Mouse (Mus musculus) spleen, adult 2 months (tissue): Measurements from ENCODE around the gene Stat5a. TPM values are rescaled to one million over a fixed set of nuclear protein-coding genes. Genes with fewer than 3 reads are reported as not detected.

ENCODE experiments used
- DNase-seq, 2 experiments: peaks; one replicate each; pipeline versions ENCODE4 v3.0.0 to v3.0.0-alpha.2; 2012 to 2021; ENCODE audit warnings: low spot score in 2 of 2, low read depth in 1 of 2
- H3K27ac ChIP-seq: fragments of 200-500 bp; 2 replicates; pipeline ENCODE4 v1.5.1; 2012; ENCODE audit warnings: low read length, inconsistent platforms; ENCODE audit not compliant: insufficient read depth
- H3K27me3 ChIP-seq: fragments of 200-500 bp; 2 replicates; pipeline ENCODE4 v1.6.1; 2012; ENCODE audit warnings: mild to moderate bottlenecking, moderate library complexity, low read length, inconsistent platforms; ENCODE audit not compliant: control insufficient read depth, insufficient read depth
- H3K36me3 ChIP-seq: fragments of 200-500 bp; 2 replicates; pipeline ENCODE4 v1.6.1; 2012; ENCODE audit warnings: mild to moderate bottlenecking, low read length, inconsistent platforms; ENCODE audit not compliant: control insufficient read depth, insufficient read depth
- H3K4me1 ChIP-seq: fragments of 200-500 bp; 2 replicates; pipeline ENCODE4 v1.6.1; 2011; ENCODE audit warnings: inconsistent platforms; ENCODE audit not compliant: control insufficient read depth, insufficient read depth, insufficient read length
- H3K4me3 ChIP-seq: fragments of 200-500 bp; 2 replicates; pipeline ENCODE4 v1.5.1; 2011; ENCODE audit warnings: mild to moderate bottlenecking, inconsistent platforms; ENCODE audit not compliant: insufficient read depth, insufficient read length; ENCODE audit errors: extremely low read depth
- CTCF ChIP-seq: fragments of 200-500 bp; IDR thresholded peaks from 2 replicates; pipeline ENCODE4 v1.5.1; 2011; ENCODE audit warnings: mild to moderate bottlenecking, inconsistent platforms; ENCODE audit not compliant: insufficient read depth, insufficient read length, insufficient replicate concordance; ENCODE audit errors: extremely low read depth
- POLR2A ChIP-seq: fragments of 200-500 bp; IDR thresholded peaks from 2 replicates; pipeline ENCODE4 v1.6.1; 2011; ENCODE audit warnings: low read depth, low read length, inconsistent platforms
- WGBS: fragments of 180-500 bp; shearing (Covaris S2); methylation state at CpG from one replicate; pipeline ENCODE4 v1.1.7; 2018; 5-methylcytosine and 5-hydroxymethylcytosine counted together
- polyA plus RNA-seq: library from polyadenylated mRNA; depleted of rRNA; stranded (reverse); fragments of >200 nt; gene quantifications from 2 replicates; pipeline ENCODE4 v1.2.3, GENCODE M21; 2012

Stat5a gene
- polyA plus RNA-seq, 1 experiment: 24.7 TPM

- 95% methylated on average over 9 of the region's 9 CpGs for WGBS
- Histone ChIP-seq H3K27me3 (no peaks in the 10 kb centered on the region), H3K4me1 (peaks cover 6% of the 10 kb centered on the region; the same call in 1 of the 2 replicates), H3K27ac (no peak overlapping the region), H3K36me3 (peaks cover 1% of the 10 kb centered on the region), H3K4me3 (no peak overlapping the region)
- TF ChIP-seq POLR2A: no peak
- TF ChIP-seq CTCF: no peak
- no peak for DNase-seq
Observed at GRCm38 (mm10) chr11:100836923-100837702, 22.0 kb upstream of the Stat5a start.

GRCm38 (mm10) chr11:100838894-100839293, 20.3 kb upstream of the Stat5a start:
- DNase-seq: no peak
- H3K4me1 ChIP-seq: peaks cover 10% of the 10 kb centered on the region; the same call in 1 of the 2 replicates
- H3K4me3 ChIP-seq: no peak overlapping the region
- H3K36me3 ChIP-seq: peaks cover 3% of the 10 kb centered on the region
- 85% methylated on average over 9 of the region's 9 CpGs for WGBS
- no peak overlapping the region for H3K27ac ChIP-seq
- H3K27me3 ChIP-seq: no peaks in the 10 kb centered on the region
- TF ChIP-seq POLR2A: no peak
- no peak for TF ChIP-seq CTCF

DNA sequence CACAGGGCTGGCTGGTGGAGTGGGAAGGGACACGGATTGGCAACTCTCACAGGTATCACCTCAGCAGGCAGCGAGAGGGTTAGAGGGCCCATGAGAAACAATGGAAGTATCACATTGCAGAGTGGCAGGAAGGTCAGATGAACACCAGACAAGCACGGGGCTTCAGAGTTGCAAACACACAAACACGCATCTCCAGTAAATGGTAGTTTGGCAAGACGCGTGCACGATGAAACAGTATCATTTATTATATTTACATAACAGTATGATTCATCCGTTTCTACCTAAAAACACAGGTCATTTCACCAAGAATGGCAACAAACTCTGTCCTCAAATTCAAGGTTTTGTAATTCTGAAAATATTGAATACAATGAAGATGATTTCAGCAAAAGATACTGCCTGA, 19.6 kb upstream of the Stat5a start:
- no peak overlapping the region for H3K27ac ChIP-seq
- 80% methylated on average over 8 of the region's 8 CpGs for WGBS
- peaks cover 10% of the 10 kb centered on the region; the same call in 1 of the 2 replicates for H3K4me1 ChIP-seq
- H3K4me3 ChIP-seq: no peak overlapping the region
- peaks cover 3% of the 10 kb centered on the region for H3K36me3 ChIP-seq
- H3K27me3 ChIP-seq: no peaks in the 10 kb centered on the region
- no peak for TF ChIP-seq CTCF
- TF ChIP-seq POLR2A: no peak
- DNase-seq: no peak

- Histone ChIP-seq H3K4me3 (no peak overlapping the region), H3K27ac (no peak overlapping the region; the same call in 1 of the 2 replicates), H3K27me3 (no peaks in the 10 kb centered on the region), H3K36me3 (peaks cover 3% of the 10 kb centered on the region), H3K4me1 (peaks cover 10% of the 10 kb centered on the region; the same call in 1 of the 2 replicates)
- TF ChIP-seq POLR2A (no peak), CTCF (no peak)
- 17% methylated on average over 12 of the region's 12 CpGs for WGBS
- no peak for DNase-seq
Observed at GRCm38 (mm10) chr11:100840866-100841265, 18.3 kb upstream of the Stat5a start.

DNA sequence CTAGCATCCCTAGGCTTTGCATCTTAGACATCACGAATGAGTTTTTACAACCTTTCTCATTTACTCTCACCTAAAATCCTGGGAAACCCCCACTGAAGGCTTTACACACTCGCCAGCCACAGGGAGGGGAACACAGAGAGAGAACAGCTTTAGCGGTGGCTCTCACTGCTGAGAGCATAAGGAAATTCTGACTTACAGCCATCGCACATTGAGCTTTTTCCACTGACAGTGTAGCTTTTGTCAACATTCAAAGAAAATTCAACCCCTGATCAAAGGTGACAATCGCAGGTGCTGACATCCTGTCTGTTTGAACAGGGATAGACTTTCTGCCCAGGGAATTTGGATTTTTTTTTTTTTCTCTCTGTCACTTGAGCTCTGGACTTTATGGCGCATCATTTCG, 17.1 kb upstream of the Stat5a start:
- WGBS: 76% methylated on average over 7 of the region's 7 CpGs
- no peak overlapping the region for H3K27ac ChIP-seq
- no peak for DNase-seq

DNA sequence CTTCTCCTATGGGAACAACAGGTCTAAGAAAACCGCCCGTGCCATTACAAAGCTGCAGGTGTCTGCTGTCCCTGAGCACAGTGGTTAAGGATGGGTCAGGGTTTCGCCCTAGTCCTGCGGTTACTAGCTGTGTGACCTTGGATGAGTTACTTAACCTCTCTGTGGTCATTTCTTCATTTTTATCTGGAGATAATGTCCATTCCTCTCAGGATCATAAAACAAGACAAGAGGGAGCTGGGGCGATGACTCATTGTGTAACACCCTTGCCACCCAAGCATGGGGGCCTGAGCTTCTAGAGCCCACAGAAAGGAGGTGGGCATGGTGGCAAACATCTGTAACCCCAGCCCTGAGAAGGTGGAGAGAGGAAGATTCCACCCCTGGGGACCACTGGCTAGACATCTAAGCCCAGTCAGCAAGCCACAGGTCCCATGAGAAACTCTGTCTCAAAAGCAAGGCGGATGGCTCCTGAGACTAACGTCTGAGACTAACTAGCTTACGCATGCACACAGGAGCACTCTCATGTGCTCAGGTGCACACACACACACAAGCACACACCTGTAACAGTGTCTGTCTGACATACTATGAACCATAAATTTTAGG, 16.0 kb upstream of the Stat5a start:
- Histone ChIP-seq H3K27ac (no peak overlapping the region), H3K4me3 (no peak overlapping the region), H3K27me3 (no peaks in the 10 kb centered on the region), H3K4me1 (peaks cover 10% of the 10 kb centered on the region; the same call in 1 of the 2 replicates), H3K36me3 (peaks cover 3% of the 10 kb centered on the region)
- DNase-seq: no peak
- 52% methylated on average over 8 of the region's 8 CpGs for WGBS
- TF ChIP-seq CTCF (no peak), POLR2A (no peak)

More for the DNA sequence above, 17.1 kb upstream of the Stat5a start:
- Histone ChIP-seq H3K36me3 (peaks cover 3% of the 10 kb centered on the region), H3K4me3 (no peak overlapping the region), H3K27me3 (no peaks in the 10 kb centered on the region), H3K4me1 (peaks cover 10% of the 10 kb centered on the region; the same call in 1 of the 2 replicates)
- TF ChIP-seq POLR2A (no peak), CTCF (no peak)

DNA sequence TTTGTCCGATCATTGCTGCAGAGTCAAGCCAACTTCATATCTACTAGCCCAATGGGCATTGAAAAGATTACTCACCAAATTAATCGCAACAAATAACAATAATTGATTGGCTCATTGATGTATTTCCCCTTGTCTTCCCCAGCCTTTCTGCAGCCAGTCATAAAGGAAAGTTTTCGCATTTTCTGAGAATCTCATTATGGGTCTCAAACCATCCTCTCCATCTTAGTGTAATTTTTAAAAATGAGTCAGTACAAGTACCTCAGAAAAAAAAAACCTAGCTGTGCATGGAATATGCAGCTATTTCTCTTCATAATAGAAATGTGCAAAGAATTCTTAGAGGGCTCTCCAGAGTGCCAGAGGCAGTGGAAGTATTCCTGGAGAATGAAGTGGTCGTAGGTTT, 15.0 kb upstream of the Stat5a start:
- DNase-seq: no peak
- Histone ChIP-seq H3K36me3 (peaks cover 3% of the 10 kb centered on the region), H3K4me1 (peaks cover 10% of the 10 kb centered on the region; the same call in 1 of the 2 replicates), H3K27ac (no peak overlapping the region), H3K27me3 (no peaks in the 10 kb centered on the region), H3K4me3 (no peak overlapping the region)
- no peak for TF ChIP-seq CTCF
- no peak for TF ChIP-seq POLR2A
- WGBS: 87% methylated on average over 4 of the region's 4 CpGs
